Mouse (Mus musculus) E14TG2a.4 (cell line): ENCODE measurements at regions not wholly inside any gene's neighbourhood (a gene's known extent, or its start where the extent isn't known, plus 50 kb on each side); places are given as distances from the start of the nearest gene placed in this dataset.

Experiments
- CTCF ChIP-seq: conservative IDR thresholded peaks from 2 replicates; pipeline ENCODE4 v1.5.1; 2014; ENCODE audit warnings: low read length
- NANOG ChIP-seq: IDR thresholded peaks from 2 replicates; pipeline ENCODE4 v1.6.1; 2014; ENCODE audit warnings: borderline replicate concordance, low read length, mixed read lengths
- POU5F1 ChIP-seq: IDR thresholded peaks from 2 replicates; pipeline ENCODE4 v1.6.1; 2014; ENCODE audit warnings: low read length, borderline replicate concordance

DNA sequence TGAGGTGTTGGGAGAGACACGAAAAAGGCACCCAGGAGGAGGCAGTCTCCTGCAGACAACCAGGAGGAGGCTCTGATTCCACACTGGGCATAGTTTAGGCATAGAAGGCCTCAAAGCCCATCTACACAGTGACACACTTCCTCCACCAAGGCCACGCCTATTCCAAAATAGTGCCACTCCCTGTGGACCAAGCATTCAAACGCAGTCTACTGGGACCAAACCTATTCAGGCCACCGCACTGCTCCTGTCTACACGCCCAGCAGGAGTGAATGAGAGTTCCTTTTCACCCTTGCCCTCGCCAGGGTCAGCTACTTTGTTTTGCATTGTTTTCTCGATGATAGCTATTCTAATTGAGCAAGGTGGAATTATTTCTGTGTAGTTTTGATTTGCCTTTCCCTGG, 127.7 kb downstream of the Nuak1 start:
- TF ChIP-seq CTCF, result no peak
- TF ChIP-seq POU5F1, result no peak
- TF ChIP-seq NANOG, result peak; percentile 52; the same call in 1 of the 2 replicates
